In the genomic region with DNA sequence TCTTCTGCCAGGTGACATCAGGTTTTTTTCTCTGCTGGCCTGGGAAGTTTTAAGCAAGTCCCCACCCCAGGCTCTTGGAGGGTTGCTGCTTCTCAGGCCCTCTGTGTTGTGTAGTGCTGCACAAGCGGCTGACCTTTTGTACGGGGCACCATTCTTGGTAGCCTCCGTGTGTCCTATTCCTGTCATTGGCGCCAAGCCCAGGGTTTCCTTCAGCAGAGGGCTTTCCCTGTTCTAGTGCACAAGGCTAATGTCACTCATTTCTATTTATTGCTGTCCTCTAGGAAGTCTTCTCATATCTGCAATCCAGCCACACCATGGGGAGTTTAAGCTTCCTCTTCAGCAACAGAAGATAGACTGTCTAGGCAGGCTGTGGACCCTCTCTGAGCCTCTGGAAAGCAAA, we compare ENCODE assay signal across 13 mouse cellular contexts. TPM values are rescaled to one million over a fixed set of nuclear protein-coding genes. Genes with fewer than 3 reads are reported as not detected.
A peak's percentile ranks its signal among the peaks of the same experiment; 100 is the strongest.
DNase-seq lines count a peak whose midpoint lies in the region; ATAC-seq and TF ChIP-seq lines count a peak whose summit lies in the region.
"Had no signal": no experiment of that assay in that cellular context is flagged by ENCODE, and none has a peak within 500 bp of the region (broad histone marks: within the 10 kb centered on the region; RNA-seq: fewer than 3 reads in every experiment).

No protein-coding gene starts in this region.

- TF ChIP-seq CTCF in liver, adult 2 months (IDR thresholded peaks at IDR 0.05; ENCODE audit: low read depth, low read length), result no peak

- no peak overlapping the region for H3K4me2 ChIP-seq in heart, embryonic 14.5 days (ENCODE audit: low read length)

- H3K27me3 ChIP-seq in liver, adult 2 months (ENCODE audit: control insufficient read depth, insufficient read depth, low read length), result no peaks in the 10 kb centered on the region
- no peaks in the 10 kb centered on the region for H3K27me3 ChIP-seq in heart, embryonic 14.5 days (ENCODE audit: control insufficient read depth, insufficient read depth, low read length)

- no peaks in the 10 kb centered on the region for H3K4me1 ChIP-seq in liver, adult 2 months (ENCODE audit: control insufficient read depth, insufficient read depth, low read length)
- peaks cover 0 to 5% of the 10 kb centered on the region in 2 experiments; a peak in 1 of 4 replicates for H3K4me1 ChIP-seq in heart, embryonic 14.5 days (ENCODE audit: control insufficient read depth in 2 of 2, insufficient read depth in 2 of 2, low read length in 2 of 2)

- H3K27ac ChIP-seq in liver, adult 2 months (replicated peaks; ENCODE audit: insufficient read depth, low read depth, low read length), result no peak overlapping the region
- H3K27ac ChIP-seq in heart, embryonic 14.5 days (replicated peaks in 1 of 2; ENCODE audit: control insufficient read depth in 1 of 2, insufficient read depth in 1 of 2, low read depth in 2 of 2, low read length in 2 of 2), result peak overlapping the region; percentile 57 to 61; a peak in 2 of 4 replicates
- H3K27ac ChIP-seq: liver, embryonic 14.5 days had no signal

- no peak overlapping the region for H3K9ac ChIP-seq in liver, adult 2 months (ENCODE audit: low read depth, low read length)
- no peak overlapping the region for H3K9ac ChIP-seq in heart, embryonic 14.5 days (ENCODE audit: low read length)
- H3K9ac ChIP-seq: liver, embryonic 14.5 days had no signal

- ATAC-seq in heart, embryonic 14.5 days (ENCODE audit: insufficient number of reproducible peaks, insufficient read depth, low FRiP score, low read depth), result peak; percentile 89
- ATAC-seq: inflammation-experienced regulatory T-cells, adult 6 months had no signal

- WGBS in liver, adult 2 months, result 23% methylated on average over 4 of the region's 4 CpGs
- 20% methylated on average over 4 of the region's 4 CpGs for WGBS in heart, embryonic 14.5 days

- TF ChIP-seq POLR2A in liver, adult 2 months (IDR thresholded peaks at IDR 0.05; ENCODE audit: extremely low read depth, insufficient read depth, low read length), result no peak

- no peaks in the 10 kb centered on the region for H3K36me3 ChIP-seq in liver, adult 2 months (ENCODE audit: control insufficient read depth, insufficient read depth, low read length)
- no peaks in the 10 kb centered on the region for H3K36me3 ChIP-seq in heart, embryonic 14.5 days (ENCODE audit: control insufficient read depth, insufficient read depth, low read length)

- no peak overlapping the region for H3K4me3 ChIP-seq in liver, adult 2 months (ENCODE audit: insufficient read depth, low read depth, low read length)
- H3K4me3 ChIP-seq in heart, embryonic 14.5 days (ENCODE audit: control insufficient read depth in 1 of 2, insufficient read depth in 1 of 2, low read depth in 1 of 2, low read length in 2 of 2), result no peak overlapping the region
- H3K4me3 ChIP-seq: myocyte had no signal

- peak; percentile 17 for DNase-seq in liver, adult 2 months (ENCODE audit: extremely low read depth, low read depth, low spot score)
- no peak for DNase-seq in liver
- DNase-seq in brain, adult 2 months (ENCODE audit: low read depth, low spot score), result peak; percentile 10
- DNase-seq in lung, postnatal 14 days, result peak; percentile 39
- DNase-seq in embryo, embryonic 9.5 days (ENCODE audit: extremely low spot score), result no peak
- no peak for DNase-seq in thymus, postnatal 0 days (ENCODE audit: low spot score)
- DNase-seq in yolk sac, embryonic 10.5 days (ENCODE audit: low spot score), result no peak
- DNase-seq: right cerebral cortex, postnatal 25 days; thymus, postnatal 14 days had no signal

- no peaks in the 10 kb centered on the region for H3K9me3 ChIP-seq in heart, embryonic 14.5 days (ENCODE audit: control insufficient read depth, low read length)

- H3K79me2 ChIP-seq in liver, adult 2 months (ENCODE audit: control insufficient read depth, insufficient read depth, low read length), result no peaks in the 10 kb centered on the region

RNA-seq across cellular contexts. Expression of gene Fam120c, which starts 6.2 kb away (rescaled TPM):
- total RNA-seq in liver, adult 2 months (2014; rRNA removed), result 3.0 and 4.1 TPM in 2 replicates
- polyA plus RNA-seq in liver, adult 2 months (2012; rRNA removed), result 1.1 and 1.2 TPM in 2 replicates
- polyA plus RNA-seq in heart, embryonic 14.5 days (2014; fragmentation: Nextera tagmentation; extraction: Ambion mirVana), result 4.5 and 5.3 TPM in 2 replicates
- polyA plus RNA-seq in thymus, postnatal 0 days (2015; fragmentation: Nextera tagmentation; extraction: Ambion mirVana), result 1.9 and 2.3 TPM in 2 replicates

Comparison
In these comparisons a context has a peak if more than half of its experiments do, and no peak if none do; other contexts are left out.
1. DNase-seq: peak in liver, adult 2 months (single experiment), brain, adult 2 months (single experiment) and lung, postnatal 14 days (single experiment); none in liver (single experiment), embryo, embryonic 9.5 days (single experiment), thymus, postnatal 0 days (single experiment) and yolk sac, embryonic 10.5 days (single experiment).